Mouse (Mus musculus) limb, embryonic 12.5 days (tissue): Measurements from ENCODE around the gene Itga8. TPM values are rescaled to one million over a fixed set of nuclear protein-coding genes. Genes with fewer than 3 reads are reported as not detected.
A peak's percentile ranks its signal among the peaks of the same experiment; 100 is the strongest.

Source experiments
- ATAC-seq: fragments of 200-750 bp; cut with Nextera tagmentation; 2 replicates; pipeline ENCODE4 v1.8.0; 2017; ENCODE audit warnings: low read depth, moderate TSS enrichment; ENCODE audit not compliant: insufficient number of reproducible peaks, insufficient read depth, low FRiP score, low TSS enrichment
- H3K27ac ChIP-seq: fragments of 300-500 bp; sonication (generic); 2 replicates; pipeline ENCODE4 v1.5.1; 2016; ENCODE audit warnings: mild to moderate bottlenecking, moderate library complexity
- H3K27me3 ChIP-seq: fragments of 300-500 bp; sonication (generic); 2 replicates; pipeline ENCODE4 v1.6.1; 2016; ENCODE audit warnings: mild to moderate bottlenecking, moderate library complexity
- H3K36me3 ChIP-seq: fragments of 300-500 bp; sonication (generic); 2 replicates; pipeline ENCODE4 v1.6.1; 2016; ENCODE audit warnings: mild to moderate bottlenecking, moderate library complexity
- H3K4me1 ChIP-seq: fragments of 300-500 bp; sonication (generic); replicated peaks from 2 replicates; pipeline ENCODE4 v1.6.1; 2016
- H3K4me2 ChIP-seq: fragments of 300-500 bp; sonication (generic); 2 replicates; pipeline ENCODE4 v1.6.1; 2016; ENCODE audit warnings: mild to moderate bottlenecking, moderate library complexity
- H3K4me3 ChIP-seq: fragments of 300-500 bp; sonication (generic); replicated peaks from 2 replicates; pipeline ENCODE4 v1.5.1; 2016; ENCODE audit warnings: mild to moderate bottlenecking
- H3K9ac ChIP-seq: fragments of 300-500 bp; sonication (generic); replicated peaks from 2 replicates; pipeline ENCODE4 v1.6.1; 2016; ENCODE audit warnings: mild to moderate bottlenecking, moderate library complexity
- H3K9me3 ChIP-seq: fragments of 300-500 bp; sonication (generic); 2 replicates; pipeline ENCODE4 v1.6.1; 2016; ENCODE audit warnings: mild to moderate bottlenecking, moderate library complexity
- WGBS: fragments of 180-500 bp; shearing (Covaris S2); methylation state at CpG from one replicate; pipeline ENCODE4 v1.1.7; 2016; 5-methylcytosine and 5-hydroxymethylcytosine counted together
- polyA plus RNA-seq: library from polyadenylated mRNA; unstranded; fragments of >200 nt; fragmentation: Nextera tagmentation; extraction: Ambion mirVana; gene quantifications from 2 replicates; pipeline ENCODE4 v1.2.1, GENCODE M21; 2016

Gene Itga8
- polyA plus RNA-seq, 1 experiment from 2014 or later, result 17.1 TPM

DNA sequence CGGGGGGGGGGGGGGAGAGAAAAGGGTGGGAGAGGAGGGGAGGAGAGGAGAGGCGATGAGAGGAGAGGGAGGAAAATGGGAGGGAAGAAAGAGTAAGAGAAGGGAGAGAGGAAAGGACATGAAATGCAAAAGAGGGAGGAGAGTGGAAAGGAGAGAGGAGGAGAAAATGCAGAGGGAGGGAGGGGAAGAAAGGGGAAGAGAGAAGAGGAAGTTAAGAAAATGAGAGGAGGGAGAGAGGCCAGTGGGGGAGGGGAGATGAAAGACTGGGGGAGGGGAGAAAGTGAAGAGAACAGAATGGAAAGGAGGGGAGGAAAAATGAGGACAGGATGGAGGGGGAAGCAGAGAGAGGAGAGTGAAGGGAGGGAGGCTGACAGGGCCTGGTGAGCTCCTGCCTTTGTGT, 74.5 kb downstream of the Itga8 start:
- ATAC-seq, result no peak
- 78% methylated on average over 2 of the region's 2 CpGs for WGBS
- no peak overlapping the region for H3K4me2 ChIP-seq
- no peaks in the 10 kb centered on the region for H3K27me3 ChIP-seq
- no peaks in the 10 kb centered on the region for H3K9me3 ChIP-seq
- H3K4me3 ChIP-seq, result no peak overlapping the region
- peaks cover 17% of the 10 kb centered on the region; the same call in 1 of the 2 replicates for H3K36me3 ChIP-seq
- H3K27ac ChIP-seq, result no peak overlapping the region
- no peak overlapping the region for H3K9ac ChIP-seq
- peaks cover 22% of the 10 kb centered on the region for H3K4me1 ChIP-seq

DNA sequence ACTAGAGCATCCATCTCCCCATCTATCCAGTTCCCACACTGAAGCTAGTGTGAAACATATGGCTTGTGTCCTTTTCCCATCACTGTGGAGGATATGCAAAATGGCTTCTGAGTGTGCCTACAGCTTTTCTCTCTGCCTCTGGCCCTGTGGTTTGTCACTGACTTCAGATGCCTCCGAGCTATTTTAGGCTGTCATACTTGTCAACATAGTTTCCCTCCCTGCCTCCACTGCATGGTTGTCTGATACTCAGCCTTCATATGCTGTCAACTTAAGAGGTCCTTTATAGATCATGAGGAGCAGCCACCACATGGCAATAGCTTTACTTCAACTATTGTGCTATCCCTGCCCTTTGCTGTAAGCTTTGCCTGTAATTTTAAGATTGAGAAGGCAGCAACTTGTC, 75.4 kb downstream of the Itga8 start:
- no peak for ATAC-seq
- WGBS, result 74% methylated on average over 1 of the region's 1 CpGs
- Histone ChIP-seq H3K4me3 (no peak overlapping the region), H3K4me1 (peaks cover 22% of the 10 kb centered on the region), H3K27me3 (no peaks in the 10 kb centered on the region), H3K27ac (no peak overlapping the region), H3K4me2 (no peak overlapping the region), H3K9me3 (no peaks in the 10 kb centered on the region), H3K9ac (no peak overlapping the region), H3K36me3 (0 out of 2 replicates have a peak, but pooled peaks cover 10% of the 10 kb centered on the region)

DNA sequence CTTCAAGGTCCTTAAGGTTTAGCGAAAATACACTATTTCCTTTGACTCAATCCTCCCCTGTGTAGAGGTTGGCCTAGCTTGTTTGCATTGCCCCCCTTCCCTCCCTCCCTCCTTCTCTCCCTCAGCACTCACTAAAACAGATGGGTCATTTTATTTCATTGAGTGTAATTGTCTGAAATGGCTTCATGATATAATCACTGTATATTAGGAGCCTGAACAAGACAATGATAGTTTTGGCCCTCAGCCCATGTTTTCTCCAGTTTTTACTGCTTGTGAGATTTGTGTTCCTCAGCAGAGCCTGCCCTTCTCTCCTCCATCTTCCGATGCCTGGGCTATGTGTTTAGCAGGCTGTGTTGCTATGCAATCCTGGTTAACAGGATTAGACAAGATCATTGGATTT, 80.1 kb downstream of the Itga8 start:
- Histone ChIP-seq H3K9ac (no peak overlapping the region), H3K36me3 (0 out of 2 replicates have a peak, but pooled peaks cover 4% of the 10 kb centered on the region), H3K27me3 (no peaks in the 10 kb centered on the region), H3K27ac (no peak overlapping the region), H3K4me3 (no peak overlapping the region), H3K4me1 (peaks cover 22% of the 10 kb centered on the region), H3K4me2 (no peak overlapping the region), H3K9me3 (no peaks in the 10 kb centered on the region)
- ATAC-seq, result peak; percentile 60; the same call in 1 of the 2 replicates
- 73% methylated on average over 2 of the region's 2 CpGs for WGBS

DNA sequence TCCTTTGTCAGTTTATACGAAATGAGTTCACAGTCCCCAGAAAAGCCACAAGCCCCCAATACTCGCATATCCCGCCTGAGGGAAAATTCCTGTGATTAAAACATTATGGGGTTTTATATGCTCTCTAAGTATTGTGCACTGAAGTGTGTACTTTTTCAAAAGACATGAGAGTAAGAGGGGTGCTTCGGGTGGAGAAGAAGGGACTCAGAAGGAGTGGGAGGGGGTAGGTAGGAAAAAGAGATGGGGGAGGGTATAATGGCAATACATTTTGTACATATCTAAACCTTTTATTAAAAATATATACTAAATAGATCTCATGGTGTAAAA, 88.3 kb downstream of the Itga8 start:
- Histone ChIP-seq H3K4me1 (peaks cover 26% of the 10 kb centered on the region), H3K4me3 (no peak overlapping the region), H3K27ac (peak overlapping the region; percentile 83), H3K4me2 (no peak overlapping the region), H3K9me3 (no peaks in the 10 kb centered on the region), H3K36me3 (no peaks in the 10 kb centered on the region), H3K9ac (no peak overlapping the region), H3K27me3 (no peaks in the 10 kb centered on the region)
- peak; percentile 67 for ATAC-seq
- WGBS, result 18% methylated on average over 4 of the region's 4 CpGs

DNA sequence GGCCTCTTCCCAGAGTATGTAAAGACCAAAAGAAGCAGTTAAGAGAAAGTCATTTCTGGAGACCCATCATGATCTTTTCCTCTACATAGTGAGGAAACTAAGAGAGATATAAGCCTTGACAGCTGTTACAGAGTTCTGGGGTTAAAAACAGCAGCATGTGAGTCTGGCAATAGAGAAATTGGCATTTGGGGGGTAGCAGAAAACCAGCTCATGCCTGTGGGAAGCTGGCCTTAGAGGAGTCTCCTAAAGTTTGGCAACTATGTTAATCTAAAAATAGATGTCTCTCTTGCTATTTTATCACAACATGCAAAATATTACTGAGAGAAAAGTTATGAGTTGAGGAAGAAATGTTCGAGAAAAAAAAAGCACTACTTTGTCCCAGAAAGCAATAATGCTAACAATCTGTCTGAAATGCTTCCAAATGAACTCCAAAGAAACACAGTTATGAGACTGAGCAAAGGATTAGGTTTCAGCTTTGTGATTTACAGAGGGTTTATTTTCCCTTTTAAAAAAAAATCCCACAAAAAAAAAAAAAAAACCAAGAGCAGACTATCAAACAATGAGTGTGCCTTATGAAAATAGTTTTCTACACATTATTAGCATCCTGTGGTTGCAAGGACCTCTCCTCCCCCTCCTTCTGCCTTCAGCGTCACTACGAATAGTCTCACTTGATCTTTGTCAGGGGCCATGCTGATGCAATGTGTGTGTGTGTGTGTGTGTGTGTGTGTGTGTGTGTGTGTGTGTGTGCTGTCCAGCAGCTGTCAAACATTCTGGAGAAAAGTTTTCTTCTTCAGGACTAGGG, 88.9 kb downstream of the Itga8 start:
- H3K4me1 ChIP-seq, result peaks cover 26% of the 10 kb centered on the region
- H3K36me3 ChIP-seq, result 0 out of 2 replicates have a peak, but pooled peaks cover 2% of the 10 kb centered on the region
- no peak overlapping the region for H3K4me3 ChIP-seq
- H3K4me2 ChIP-seq, result no peak overlapping the region
- peak; percentile 67; the same call in 1 of the 2 replicates for ATAC-seq
- H3K27ac ChIP-seq, result peak overlapping the region; percentile 83
- H3K27me3 ChIP-seq, result no peaks in the 10 kb centered on the region
- H3K9ac ChIP-seq, result no peak overlapping the region
- no peaks in the 10 kb centered on the region for H3K9me3 ChIP-seq
- 23% methylated on average over 3 of the region's 3 CpGs for WGBS

DNA sequence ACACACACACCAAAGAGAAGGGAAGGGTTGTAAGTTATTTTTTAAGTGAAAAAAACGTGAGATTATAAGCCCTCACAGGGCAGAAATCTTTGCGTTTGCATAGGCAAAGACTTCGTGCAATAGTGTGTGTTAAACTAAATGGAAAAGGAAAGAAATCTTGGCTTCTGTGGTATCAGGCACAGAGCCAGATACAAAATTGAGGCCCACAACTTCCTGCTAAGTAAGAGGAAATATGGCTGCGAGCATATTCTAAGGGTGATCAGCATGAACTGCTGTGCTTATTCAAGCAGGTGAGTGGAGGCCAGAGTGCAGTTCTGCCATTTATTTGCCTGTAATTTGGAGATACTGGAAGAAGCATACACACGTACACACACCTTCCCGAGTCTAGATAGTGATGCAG, 93.6 kb downstream of the Itga8 start:
- H3K27me3 ChIP-seq, result no peaks in the 10 kb centered on the region
- no peak overlapping the region for H3K4me3 ChIP-seq
- WGBS, result 80% methylated on average over 6 of the region's 6 CpGs
- H3K4me2 ChIP-seq, result no peak overlapping the region
- no peaks in the 10 kb centered on the region for H3K9me3 ChIP-seq
- no peak overlapping the region for H3K27ac ChIP-seq
- ATAC-seq, result no peak
- H3K9ac ChIP-seq, result no peak overlapping the region
- peaks cover 20% of the 10 kb centered on the region for H3K4me1 ChIP-seq
- H3K36me3 ChIP-seq, result peaks cover 2% of the 10 kb centered on the region; the same call in 1 of the 2 replicates

DNA sequence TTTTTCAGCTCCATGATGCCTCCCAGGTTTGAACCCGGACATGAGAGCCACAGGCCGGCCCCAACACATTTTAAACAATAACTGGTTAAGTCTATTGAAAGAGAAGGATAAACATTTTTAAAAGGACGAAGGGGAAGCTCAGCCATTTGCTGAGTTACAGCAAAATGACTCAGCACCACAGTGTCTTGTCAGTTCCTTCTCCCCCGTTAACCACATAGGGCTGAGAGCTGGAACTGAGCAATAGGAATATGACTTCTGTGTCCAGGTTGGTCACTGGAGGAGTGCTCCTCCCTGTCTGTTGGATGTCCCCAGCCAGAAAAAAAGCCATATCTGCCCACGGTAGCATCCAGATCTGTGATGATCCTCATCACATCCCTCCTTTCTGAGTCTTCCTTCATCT, 95.4 kb downstream of the Itga8 start:
- no peak overlapping the region for H3K4me2 ChIP-seq
- 63% methylated on average over 5 of the region's 5 CpGs for WGBS
- H3K36me3 ChIP-seq, result peaks cover 4% of the 10 kb centered on the region; the same call in 1 of the 2 replicates
- H3K27me3 ChIP-seq, result 0 out of 2 replicates have a peak, but pooled peaks cover 2% of the 10 kb centered on the region
- ATAC-seq, result no peak
- peaks cover 5% of the 10 kb centered on the region; the same call in 1 of the 2 replicates for H3K4me1 ChIP-seq
- no peak overlapping the region for H3K9ac ChIP-seq
- H3K4me3 ChIP-seq, result no peak overlapping the region
- H3K27ac ChIP-seq, result no peak overlapping the region
- no peaks in the 10 kb centered on the region for H3K9me3 ChIP-seq

DNA sequence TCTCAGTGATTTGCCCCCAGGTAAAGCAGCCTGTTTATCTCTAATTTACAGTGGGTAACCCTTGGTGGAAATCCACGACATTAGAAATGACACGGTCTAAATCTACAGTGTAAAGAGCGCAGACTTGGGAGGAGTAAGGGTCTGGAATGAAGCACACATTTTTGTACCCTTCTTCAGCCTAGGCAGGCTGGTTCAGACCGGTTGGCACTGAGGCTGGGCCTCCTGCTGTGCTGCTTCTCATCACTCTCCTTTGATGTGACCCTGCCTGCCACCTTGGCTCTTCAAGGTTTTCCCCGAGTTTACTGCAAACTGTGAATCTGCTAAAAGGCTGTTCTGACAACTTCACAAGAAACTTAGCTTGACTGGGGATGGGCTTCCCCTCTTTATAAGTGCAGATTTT, 95.8 kb downstream of the Itga8 start:
- H3K9ac ChIP-seq, result no peak overlapping the region
- no peaks in the 10 kb centered on the region for H3K9me3 ChIP-seq
- H3K4me2 ChIP-seq, result no peak overlapping the region
- no peak overlapping the region for H3K4me3 ChIP-seq
- H3K4me1 ChIP-seq, result peaks cover under 1% of the 10 kb centered on the region; the same call in 1 of the 2 replicates
- no peak for ATAC-seq
- no peak overlapping the region for H3K27ac ChIP-seq
- peaks cover 6% of the 10 kb centered on the region; the same call in 1 of the 2 replicates for H3K36me3 ChIP-seq
- 0 out of 2 replicates have a peak, but pooled peaks cover 5% of the 10 kb centered on the region for H3K27me3 ChIP-seq
- 46% methylated on average over 5 of the region's 5 CpGs for WGBS

DNA sequence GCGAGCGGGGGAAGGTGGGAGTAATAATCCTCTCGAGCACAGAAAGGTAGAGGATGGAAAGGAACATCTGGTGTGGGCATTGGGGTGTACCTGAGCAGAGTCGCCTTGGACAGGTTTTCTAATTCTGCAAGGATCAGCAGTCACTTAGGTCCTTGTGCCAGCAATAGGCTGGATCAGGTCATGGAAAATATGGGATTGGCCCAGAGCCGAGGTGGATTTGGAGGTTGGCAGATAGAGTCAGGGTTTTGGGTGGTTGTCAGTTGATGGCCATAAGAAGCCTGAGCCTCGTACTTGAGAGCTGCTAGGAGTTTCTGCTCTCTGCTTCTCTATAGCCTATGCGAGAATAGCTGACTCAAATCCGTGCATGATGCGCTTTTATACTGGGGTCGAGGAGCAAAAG, 98.5 kb downstream of the Itga8 start:
- H3K9me3 ChIP-seq, result no peaks in the 10 kb centered on the region
- H3K9ac ChIP-seq, result no peak overlapping the region
- peaks cover 6% of the 10 kb centered on the region; the same call in 1 of the 2 replicates for H3K36me3 ChIP-seq
- H3K27me3 ChIP-seq, result 0 out of 2 replicates have a peak, but pooled peaks cover 5% of the 10 kb centered on the region
- no peak overlapping the region for H3K27ac ChIP-seq
- H3K4me2 ChIP-seq, result no peak overlapping the region
- H3K4me3 ChIP-seq, result no peak overlapping the region
- WGBS, result 94% methylated on average over 10 of the region's 10 CpGs
- no peak for ATAC-seq
- H3K4me1 ChIP-seq, result peaks cover 7% of the 10 kb centered on the region

DNA sequence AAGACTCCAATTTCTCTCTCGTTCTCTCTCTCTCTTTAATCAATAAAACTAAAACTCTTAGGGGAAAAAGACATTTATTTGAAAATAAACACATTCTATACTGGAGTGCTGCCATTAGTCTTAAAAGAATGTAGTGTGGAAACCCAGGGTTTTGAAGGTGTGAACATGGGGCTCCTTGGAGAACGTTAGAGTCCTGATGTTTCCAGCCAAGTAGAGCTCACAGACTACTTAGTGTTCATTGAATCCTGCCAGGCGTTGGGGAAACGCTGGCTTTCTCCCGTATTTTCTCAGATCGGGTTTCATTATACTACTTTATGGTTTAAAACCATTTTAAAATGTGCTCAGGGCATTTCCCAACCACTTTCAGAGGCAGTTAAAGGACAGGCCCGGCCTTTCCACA, 103.0 kb downstream of the Itga8 start:
- Histone ChIP-seq H3K27me3 (0 out of 2 replicates have a peak, but pooled peaks cover 5% of the 10 kb centered on the region), H3K4me1 (peaks cover 9% of the 10 kb centered on the region), H3K4me3 (no peak overlapping the region), H3K9ac (no peak overlapping the region), H3K36me3 (0 out of 2 replicates have a peak, but pooled peaks cover 4% of the 10 kb centered on the region), H3K9me3 (no peaks in the 10 kb centered on the region), H3K27ac (peak overlapping the region; percentile 74), H3K4me2 (0 out of 2 replicates have a peak overlapping the region, but pooled peaks have one; percentile 6)
- ATAC-seq, result peak; percentile 72
- 30% methylated on average over 7 of the region's 7 CpGs for WGBS

DNA sequence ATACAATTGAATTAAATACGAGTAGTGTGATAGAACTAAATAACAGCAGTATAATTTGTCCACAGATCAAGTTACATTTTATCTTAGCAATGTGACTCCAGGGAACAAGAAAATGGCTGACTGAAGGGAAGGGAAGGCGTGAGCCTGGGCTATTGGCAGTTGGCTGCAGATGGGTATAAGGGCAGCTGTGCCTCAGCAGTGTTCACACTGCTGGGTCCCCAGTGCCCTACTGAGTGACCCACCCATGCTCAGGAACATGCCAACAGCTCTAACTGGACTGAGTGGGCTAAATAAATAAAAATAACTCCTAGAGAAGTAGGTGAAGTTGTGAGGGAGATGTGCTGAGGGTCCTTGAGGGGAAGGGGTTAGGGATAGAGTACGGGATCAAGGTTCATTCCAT, 103.5 kb downstream of the Itga8 start:
- Histone ChIP-seq H3K27me3 (0 out of 2 replicates have a peak, but pooled peaks cover 5% of the 10 kb centered on the region), H3K27ac (0 out of 2 replicates have a peak overlapping the region, but pooled peaks have one; percentile 53), H3K9ac (no peak overlapping the region), H3K36me3 (0 out of 2 replicates have a peak, but pooled peaks cover 4% of the 10 kb centered on the region), H3K4me2 (no peak overlapping the region), H3K4me3 (no peak overlapping the region), H3K4me1 (peaks cover 9% of the 10 kb centered on the region), H3K9me3 (no peaks in the 10 kb centered on the region)
- ATAC-seq, result no peak
- 68% methylated on average over 3 of the region's 3 CpGs for WGBS
